Mouse (Mus musculus) hindbrain, embryonic 11.5 days (tissue): ENCODE measurements around the gene Dexi. TPM values are rescaled to one million over a fixed set of nuclear protein-coding genes. Genes with fewer than 3 reads are reported as not detected.

ENCODE experiments used
- ATAC-seq: fragments of 200-750 bp; cut with Nextera tagmentation; 2 replicates; pipeline ENCODE4 v1.8.0; 2017; ENCODE audit warnings: mild to moderate bottlenecking, moderate TSS enrichment, moderate library complexity; ENCODE audit not compliant: low FRiP score
- DNase-seq: peaks from one replicate; pipeline ENCODE4 v3.0.0-alpha.2; 2015; ENCODE audit warnings: low spot score
- H3K27ac ChIP-seq: fragments of 300-500 bp; sonication (generic); 2 replicates; pipeline ENCODE4 v1.5.1; 2014; ENCODE audit warnings: mild to moderate bottlenecking, low read depth, low read length
- H3K27me3 ChIP-seq: fragments of 300-500 bp; sonication (generic); 2 replicates; pipeline ENCODE4 v1.6.1; 2014; ENCODE audit warnings: mild to moderate bottlenecking, low read length, moderate library complexity, mixed read lengths; ENCODE audit not compliant: control insufficient read depth, insufficient read depth
- H3K36me3 ChIP-seq: fragments of 300-500 bp; sonication (generic); 2 replicates; pipeline ENCODE4 v1.6.1; 2014; ENCODE audit warnings: mild to moderate bottlenecking, low read length, moderate library complexity, mixed read lengths; ENCODE audit not compliant: control insufficient read depth, insufficient read depth
- H3K4me1 ChIP-seq: fragments of 300-500 bp; sonication (generic); replicated peaks from 2 replicates; pipeline ENCODE4 v1.6.1; 2014; ENCODE audit warnings: low read length, mixed read lengths; ENCODE audit not compliant: control insufficient read depth, insufficient read depth
- H3K4me2 ChIP-seq: fragments of 300-500 bp; sonication (generic); replicated peaks from 2 replicates; pipeline ENCODE4 v1.6.1; 2014; ENCODE audit warnings: mild to moderate bottlenecking, low read depth, low read length
- H3K4me3 ChIP-seq: fragments of 300-500 bp; sonication (generic); 2 replicates; pipeline ENCODE4 v1.5.1; 2014; ENCODE audit warnings: low read depth, low read length
- H3K9ac ChIP-seq: fragments of 300-500 bp; sonication (generic); 2 replicates; pipeline ENCODE4 v1.6.1; 2014; ENCODE audit warnings: low read depth, low read length
- H3K9me3 ChIP-seq: fragments of 300-500 bp; sonication (generic); 2 replicates; pipeline ENCODE4 v1.6.1; 2016; ENCODE audit warnings: low read length; ENCODE audit not compliant: control insufficient read depth
- WGBS: fragments of 180-500 bp; shearing (Covaris S2); extraction: QIAGEN DNeasy Blood & Tissue Kit; methylation state at CpG from one replicate; pipeline ENCODE4 v1.1.7; 2014; 5-methylcytosine and 5-hydroxymethylcytosine counted together
- polyA plus RNA-seq: library from polyadenylated mRNA; unstranded; fragments of >200 nt; fragmentation: Nextera tagmentation; extraction: Ambion mirVana; gene quantifications from 2 replicates; pipeline ENCODE4 v1.2.1, GENCODE M21; 2014

Dexi gene
- polyA plus RNA-seq, 1 experiment from 2014 or later: 21.9 TPM

DNA sequence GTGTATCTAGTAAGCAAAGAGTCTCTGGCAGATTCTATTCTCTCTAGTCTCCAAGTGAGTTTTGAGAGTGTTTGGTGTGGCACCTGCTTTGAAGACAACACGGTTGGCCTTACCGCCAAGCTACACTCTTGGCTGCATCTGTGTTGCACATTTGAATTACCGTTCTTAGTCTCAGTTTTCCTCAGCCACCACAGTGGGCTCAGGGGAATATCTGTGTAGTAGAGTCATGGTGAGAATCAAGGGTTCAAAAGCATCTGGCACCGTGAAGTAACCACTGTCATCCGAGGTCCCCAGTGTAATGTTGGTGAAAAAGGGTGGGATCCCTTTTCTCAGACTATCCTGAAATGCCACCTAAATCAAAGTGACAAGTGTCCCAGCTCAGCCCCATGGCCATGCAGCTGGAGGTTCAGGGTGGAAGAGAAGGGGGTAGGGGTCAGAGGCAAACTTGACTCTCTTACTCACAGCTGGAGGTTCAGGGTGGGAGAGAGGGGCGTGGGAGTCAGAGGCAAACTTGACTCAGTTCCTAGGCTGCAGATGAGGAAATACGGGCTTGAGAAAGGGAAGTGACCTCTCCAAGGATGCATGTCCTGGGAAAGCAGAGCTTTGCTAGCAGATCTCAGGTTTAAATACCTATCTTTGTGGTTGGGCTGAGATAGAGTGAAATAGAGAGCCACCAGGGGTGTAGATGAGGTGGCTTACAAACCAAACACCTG is 53.9 kb downstream of the Dexi start:
- Histone ChIP-seq H3K36me3 (no peaks in the 10 kb centered on the region), H3K4me3 (no peak overlapping the region), H3K9ac (no peak overlapping the region), H3K27me3 (no peaks in the 10 kb centered on the region), H3K9me3 (no peaks in the 10 kb centered on the region), H3K4me2 (no peak overlapping the region), H3K27ac (no peak overlapping the region), H3K4me1 (no peaks in the 10 kb centered on the region)
- WGBS: 84% methylated on average over 7 of the region's 7 CpGs
- no peak for DNase-seq
- ATAC-seq: no peak

DNA sequence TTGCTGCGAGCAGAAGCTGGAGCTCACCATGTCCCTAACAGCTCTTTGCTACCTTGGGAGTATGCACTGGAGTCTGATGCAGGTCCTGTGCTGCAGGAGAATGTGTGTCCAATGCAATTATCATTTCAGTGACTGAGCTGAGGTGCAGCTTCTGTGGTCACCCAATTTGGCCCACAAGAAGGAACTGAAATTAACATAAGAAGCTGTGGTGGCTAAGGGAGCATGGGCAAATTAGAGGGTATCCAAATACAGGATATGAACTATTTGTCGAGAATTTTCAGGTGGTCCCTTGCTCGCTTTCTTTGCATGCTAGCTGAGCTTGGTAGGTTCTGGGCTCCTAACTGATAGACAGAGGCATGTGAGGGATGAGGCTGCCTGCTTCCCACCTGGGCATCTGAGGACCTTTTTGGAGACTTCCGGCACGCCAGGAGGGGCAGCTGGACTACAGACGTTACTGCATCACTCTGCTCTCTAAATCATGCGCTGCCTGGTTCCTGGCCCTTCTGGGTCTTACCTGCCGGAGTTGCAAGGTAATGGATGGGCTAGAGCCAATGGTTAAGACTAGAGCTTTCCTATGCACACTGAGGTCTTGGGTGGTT is 54.9 kb downstream of the Dexi start:
- no peak for DNase-seq
- 89% methylated on average over 8 of the region's 8 CpGs for WGBS

DNA sequence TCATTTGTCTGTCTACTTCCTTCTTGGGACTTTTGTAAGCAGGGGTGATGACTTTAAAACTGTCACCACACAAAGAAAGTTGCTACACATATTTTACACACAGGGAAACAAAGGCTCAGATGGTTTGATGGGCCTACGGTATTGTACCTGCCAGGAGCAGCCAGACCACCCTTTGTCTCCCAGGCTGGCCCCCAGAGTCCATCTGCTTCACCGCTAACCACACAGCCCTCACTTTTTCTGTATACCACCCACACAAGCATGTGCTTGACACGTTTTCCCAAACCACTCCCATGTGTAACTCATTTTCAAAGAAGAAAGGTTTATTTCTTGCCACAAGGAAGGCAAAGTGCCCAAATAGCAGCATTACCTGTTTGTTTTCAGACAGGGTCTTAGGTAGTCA is 55.9 kb downstream of the Dexi start:
- Histone ChIP-seq H3K4me2 (no peak overlapping the region), H3K4me1 (no peaks in the 10 kb centered on the region), H3K9ac (no peak overlapping the region), H3K4me3 (no peak overlapping the region), H3K9me3 (no peaks in the 10 kb centered on the region), H3K27me3 (no peaks in the 10 kb centered on the region), H3K27ac (no peak overlapping the region), H3K36me3 (no peaks in the 10 kb centered on the region)
- WGBS: 74% methylated on average over 3 of the region's 3 CpGs
- no peak for DNase-seq
- no peak for ATAC-seq

More for the DNA sequence above, 54.9 kb downstream of the Dexi start:
- Histone ChIP-seq H3K4me2 (no peak overlapping the region), H3K9me3 (no peaks in the 10 kb centered on the region), H3K36me3 (no peaks in the 10 kb centered on the region), H3K4me3 (no peak overlapping the region), H3K27me3 (no peaks in the 10 kb centered on the region), H3K9ac (no peak overlapping the region), H3K4me1 (no peaks in the 10 kb centered on the region), H3K27ac (no peak overlapping the region)
- ATAC-seq: no peak

DNA sequence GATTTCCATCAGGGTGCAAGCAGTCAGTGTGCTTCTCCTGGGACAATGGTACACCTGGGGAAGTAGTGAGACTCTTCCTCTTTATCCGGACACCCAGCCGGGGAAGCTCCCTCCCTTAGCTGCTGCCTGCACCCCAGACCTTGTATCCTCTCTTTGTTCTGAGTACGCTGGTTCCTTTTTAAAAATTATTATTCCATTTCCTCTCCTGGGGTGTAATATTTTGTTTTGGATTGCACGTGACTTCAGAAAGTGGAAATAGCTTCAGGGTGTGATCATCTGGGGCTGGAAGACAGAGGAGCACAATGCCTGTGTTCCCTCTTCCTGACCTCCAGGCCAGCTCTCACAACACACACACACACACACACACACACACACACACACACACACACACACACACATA is 60.5 kb downstream of the Dexi start:
- 58% methylated on average over 4 of the region's 4 CpGs for WGBS
- no peak for ATAC-seq
- Histone ChIP-seq H3K27me3 (no peaks in the 10 kb centered on the region), H3K36me3 (no peaks in the 10 kb centered on the region), H3K4me3 (no peak overlapping the region), H3K9ac (no peak overlapping the region), H3K4me1 (no peaks in the 10 kb centered on the region), H3K27ac (no peak overlapping the region), H3K4me2 (no peak overlapping the region), H3K9me3 (no peaks in the 10 kb centered on the region)
- DNase-seq: no peak

DNA sequence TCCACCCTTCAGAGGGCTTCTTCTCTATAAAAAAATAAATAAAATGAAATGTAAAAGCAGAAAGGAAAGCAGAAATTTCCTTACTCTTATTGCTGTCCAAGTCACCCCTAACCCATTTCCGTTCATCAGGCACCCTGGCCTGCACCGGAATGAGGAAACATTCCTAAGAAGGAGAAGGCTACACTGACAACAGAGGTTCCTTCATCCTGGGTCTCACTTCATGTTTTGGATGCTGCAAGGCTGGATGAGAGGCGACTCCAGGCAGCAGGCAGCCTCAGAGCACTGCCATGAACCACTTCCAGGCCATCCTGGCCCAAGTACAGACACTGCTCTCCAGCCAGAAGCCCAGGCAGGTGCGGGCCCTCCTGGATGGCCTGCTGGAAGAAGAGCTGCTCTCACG is 63.0 kb downstream of the Dexi start, which contains the start of gene Ciita:
Ciita (plus strand) TSS at position 203 of the 400 bp plus-strand sequence.
- Histone ChIP-seq H3K4me3 (no peak within 1 kb of the TSS), H3K9me3 (no peaks in the 10 kb centered on the region), H3K4me1 (no peaks in the 10 kb centered on the region), H3K4me2 (no peak within 1 kb of the TSS), H3K9ac (no peak within 1 kb of the TSS), H3K36me3 (no peaks in the 10 kb centered on the region), H3K27ac (no peak within 1 kb of the TSS), H3K27me3 (no peaks in the 10 kb centered on the region)
- ATAC-seq: no peak
- 88% methylated on average over 5 of the region's 5 CpGs for WGBS
- DNase-seq: no peak

DNA sequence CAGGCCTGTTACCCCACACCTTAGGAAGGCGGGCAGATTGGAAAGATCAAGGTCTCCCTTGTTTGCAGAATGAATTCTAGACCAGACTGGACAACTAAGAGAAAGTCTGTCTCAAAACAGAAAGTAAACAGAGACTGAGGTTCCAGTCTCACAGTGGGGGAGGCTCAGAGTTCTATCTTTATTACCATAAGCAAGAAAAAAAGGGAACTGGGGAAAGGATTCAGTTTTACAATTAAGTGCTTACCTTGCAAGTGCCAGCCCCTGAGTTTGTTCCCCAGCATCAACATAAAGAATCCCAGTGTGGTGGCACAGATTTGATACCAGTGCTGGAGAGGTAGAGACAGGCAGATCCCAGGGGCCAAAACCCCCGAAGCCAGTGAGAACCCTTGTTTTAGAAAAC is 66.9 kb downstream of the Dexi start:
- Histone ChIP-seq H3K4me3 (no peak overlapping the region), H3K36me3 (no peaks in the 10 kb centered on the region), H3K27ac (no peak overlapping the region), H3K4me2 (no peak overlapping the region), H3K9ac (no peak overlapping the region), H3K9me3 (no peaks in the 10 kb centered on the region), H3K27me3 (no peaks in the 10 kb centered on the region), H3K4me1 (no peaks in the 10 kb centered on the region)
- ATAC-seq: no peak
- no peak for DNase-seq
- WGBS: 75% methylated on average over 2 of the region's 2 CpGs

DNA sequence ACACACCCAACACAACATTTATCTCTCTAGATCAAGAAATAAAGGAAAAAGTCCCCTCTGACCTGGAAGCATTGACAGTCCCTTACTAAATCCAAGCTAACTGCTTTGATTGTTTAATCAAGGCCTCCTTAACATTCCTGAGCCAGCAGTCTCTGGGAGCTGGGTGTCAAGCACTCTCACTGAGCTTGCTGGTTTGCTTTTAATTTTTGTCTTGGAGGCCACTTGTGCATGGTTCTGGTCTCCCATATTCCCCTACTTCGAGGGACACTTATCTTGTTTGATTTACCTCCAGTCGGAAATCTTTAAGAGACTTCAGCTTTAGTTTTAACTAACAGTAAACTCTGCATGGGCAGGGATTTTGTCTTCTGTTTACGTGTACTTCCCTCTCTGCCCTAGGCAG is 67.9 kb downstream of the Dexi start:
- WGBS: 81% methylated on average over 3 of the region's 3 CpGs
- Histone ChIP-seq H3K27me3 (no peaks in the 10 kb centered on the region), H3K4me3 (no peak overlapping the region), H3K4me1 (no peaks in the 10 kb centered on the region), H3K36me3 (no peaks in the 10 kb centered on the region), H3K4me2 (no peak overlapping the region), H3K27ac (no peak overlapping the region), H3K9me3 (no peaks in the 10 kb centered on the region), H3K9ac (no peak overlapping the region)
- no peak for ATAC-seq
- no peak for DNase-seq

DNA sequence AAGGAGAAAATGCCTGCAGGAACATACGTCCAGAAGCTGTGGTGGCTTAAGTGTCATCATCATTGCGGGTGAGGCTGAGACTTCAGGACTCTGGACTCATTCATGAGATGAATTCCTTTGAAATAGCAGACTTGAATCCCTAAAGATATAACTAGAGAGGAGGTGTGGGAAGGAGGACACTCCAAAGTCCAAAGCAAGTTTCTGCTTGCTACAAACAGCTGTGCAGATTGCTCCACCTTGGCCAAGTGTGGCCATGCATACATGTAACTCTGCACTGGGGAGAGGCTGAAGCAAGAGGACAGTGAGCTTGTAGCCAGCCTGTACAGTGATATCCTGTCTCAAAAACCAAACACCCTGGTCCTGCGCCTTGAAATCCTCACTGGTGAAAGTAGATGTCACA is 70.9 kb downstream of the Dexi start:
- ATAC-seq (no peak), DNase-seq (no peak)
- no peak overlapping the region for H3K27ac ChIP-seq
- no peaks in the 10 kb centered on the region for H3K4me1 ChIP-seq
- H3K36me3 ChIP-seq: no peaks in the 10 kb centered on the region
- no peaks in the 10 kb centered on the region for H3K9me3 ChIP-seq
- no peak overlapping the region for H3K4me2 ChIP-seq
- 94% methylated on average over 3 of the region's 3 CpGs for WGBS
- no peak overlapping the region for H3K9ac ChIP-seq
- no peaks in the 10 kb centered on the region for H3K27me3 ChIP-seq
- no peak overlapping the region for H3K4me3 ChIP-seq

DNA sequence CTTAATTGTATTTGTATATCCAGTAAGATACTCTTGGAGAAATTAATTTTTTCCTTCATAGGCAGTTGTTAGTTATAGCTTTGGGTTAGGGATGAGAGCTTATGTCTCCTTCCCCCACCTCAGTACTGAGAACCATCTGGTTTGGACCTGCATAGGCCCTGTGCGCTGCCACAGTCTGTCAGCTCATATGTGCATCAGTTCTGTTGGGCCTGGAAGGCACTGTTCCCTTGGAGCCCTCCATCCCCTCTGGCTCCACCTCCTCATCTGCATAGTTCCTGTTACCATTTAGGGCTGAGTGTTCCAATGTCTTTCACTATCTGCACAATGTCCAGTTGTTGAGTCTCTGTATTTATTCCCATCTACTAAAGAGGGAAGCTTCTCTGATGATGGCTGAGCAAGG is 74.7 kb downstream of the Dexi start:
- ATAC-seq (no peak), DNase-seq (no peak)
- H3K9ac ChIP-seq: no peak overlapping the region
- no peaks in the 10 kb centered on the region for H3K9me3 ChIP-seq
- H3K4me1 ChIP-seq: no peaks in the 10 kb centered on the region
- no peaks in the 10 kb centered on the region for H3K36me3 ChIP-seq
- no peak overlapping the region for H3K4me3 ChIP-seq
- H3K27ac ChIP-seq: no peak overlapping the region
- no peaks in the 10 kb centered on the region for H3K27me3 ChIP-seq
- no peak overlapping the region for H3K4me2 ChIP-seq
- 81% methylated on average over 1 of the region's 1 CpGs for WGBS
